Mouse (Mus musculus): Measurements from ENCODE around the gene Chil1. TPM values are rescaled to one million over a fixed set of nuclear protein-coding genes. Genes with fewer than 3 reads are reported as not detected.

The Chil1 gene
- polyA plus RNA-seq, 1 experiment from 2014 or later, result 3.7 TPM

- no peak overlapping the region for H3K4me2 ChIP-seq (replicated peaks)
- no peak overlapping the region for H3K27ac ChIP-seq (replicated peaks)
- H3K9me3 ChIP-seq, result no peaks in the 10 kb centered on the region
- H3K27me3 ChIP-seq, result no peaks in the 10 kb centered on the region
- no peak for ATAC-seq (replicated peaks)
- no peak overlapping the region for H3K4me3 ChIP-seq
- H3K36me3 ChIP-seq, result no peaks in the 10 kb centered on the region
- H3K4me1 ChIP-seq, result no peaks in the 10 kb centered on the region
- H3K9ac ChIP-seq (replicated peaks), result no peak overlapping the region
- WGBS, result 87% methylated on average over 3 of the region's 3 CpGs
Observed at GRCm38 (mm10) chr1:134160404-134160803, 21.6 kb upstream of the Chil1 start.

- Histone ChIP-seq H3K4me2 (replicated peaks) (no peak overlapping the region), H3K27me3 (no peaks in the 10 kb centered on the region), H3K4me3 (no peak overlapping the region), H3K27ac (replicated peaks) (no peak overlapping the region), H3K36me3 (no peaks in the 10 kb centered on the region), H3K4me1 (no peaks in the 10 kb centered on the region), H3K9ac (replicated peaks) (no peak overlapping the region), H3K9me3 (no peaks in the 10 kb centered on the region)
- ATAC-seq (replicated peaks), result no peak
- WGBS, result 74% methylated on average over 6 of the region's 6 CpGs
Observed at GRCm38 (mm10) chr1:134161399-134161798, 20.6 kb upstream of the Chil1 start.

- no peak overlapping the region for H3K4me3 ChIP-seq
- no peak overlapping the region for H3K9ac ChIP-seq (replicated peaks)
- no peaks in the 10 kb centered on the region for H3K36me3 ChIP-seq
- H3K27ac ChIP-seq (replicated peaks), result no peak overlapping the region
- no peaks in the 10 kb centered on the region for H3K27me3 ChIP-seq
- H3K4me1 ChIP-seq, result no peaks in the 10 kb centered on the region
- ATAC-seq (replicated peaks), result no peak
- WGBS, result 89% methylated on average over 6 of the region's 6 CpGs
- no peak overlapping the region for H3K4me2 ChIP-seq (replicated peaks)
- no peaks in the 10 kb centered on the region for H3K9me3 ChIP-seq
Observed at GRCm38 (mm10) chr1:134162510-134163225, 19.3 kb upstream of the Chil1 start.

- no peaks in the 10 kb centered on the region for H3K36me3 ChIP-seq
- H3K4me1 ChIP-seq, result no peaks in the 10 kb centered on the region
- no peaks in the 10 kb centered on the region for H3K9me3 ChIP-seq
- 91% methylated on average over 7 of the region's 7 CpGs for WGBS
- H3K27me3 ChIP-seq, result no peaks in the 10 kb centered on the region
- no peak overlapping the region for H3K27ac ChIP-seq (replicated peaks)
- no peak overlapping the region for H3K9ac ChIP-seq (replicated peaks)
- H3K4me3 ChIP-seq, result no peak overlapping the region
- H3K4me2 ChIP-seq (replicated peaks), result no peak overlapping the region
- no peak for ATAC-seq (replicated peaks)
Observed at GRCm38 (mm10) chr1:134163476-134163875, 18.5 kb upstream of the Chil1 start.

GRCm38 (mm10) chr1:134164454-134164853, 17.5 kb upstream of the Chil1 start:
- Histone ChIP-seq H3K9me3 (no peaks in the 10 kb centered on the region), H3K4me2 (replicated peaks) (no peak overlapping the region), H3K4me3 (no peak overlapping the region), H3K36me3 (no peaks in the 10 kb centered on the region), H3K9ac (replicated peaks) (no peak overlapping the region), H3K27me3 (no peaks in the 10 kb centered on the region), H3K4me1 (no peaks in the 10 kb centered on the region), H3K27ac (replicated peaks) (no peak overlapping the region)
- ATAC-seq (replicated peaks), result no peak
- WGBS, result 72% methylated on average over 4 of the region's 4 CpGs

GRCm38 (mm10) chr1:134166547-134166946, 15.4 kb upstream of the Chil1 start:
- H3K4me1 ChIP-seq, result no peaks in the 10 kb centered on the region

GRCm38 (mm10) chr1:134167416-134168305, 14.3 kb upstream of the Chil1 start:
- Histone ChIP-seq H3K4me1 (no peaks in the 10 kb centered on the region), H3K4me2 (replicated peaks) (no peak overlapping the region), H3K9ac (replicated peaks) (no peak overlapping the region), H3K27ac (replicated peaks) (no peak overlapping the region), H3K27me3 (no peaks in the 10 kb centered on the region), H3K36me3 (no peaks in the 10 kb centered on the region), H3K4me3 (no peak overlapping the region), H3K9me3 (no peaks in the 10 kb centered on the region)
- no peak for ATAC-seq (replicated peaks)
- 45% methylated on average over 14 of the region's 14 CpGs for WGBS

More at GRCm38 (mm10) chr1:134166547-134166946, 15.4 kb upstream of the Chil1 start:
- Histone ChIP-seq H3K4me3 (no peak overlapping the region), H3K27me3 (no peaks in the 10 kb centered on the region), H3K36me3 (no peaks in the 10 kb centered on the region), H3K9me3 (no peaks in the 10 kb centered on the region), H3K9ac (replicated peaks) (no peak overlapping the region), H3K4me2 (replicated peaks) (no peak overlapping the region), H3K27ac (replicated peaks) (no peak overlapping the region)
- 94% methylated on average over 3 of the region's 3 CpGs for WGBS
- no peak for ATAC-seq (replicated peaks)

GRCm38 (mm10) chr1:134168567-134168966, 13.4 kb upstream of the Chil1 start:
- ATAC-seq (replicated peaks), result no peak
- Histone ChIP-seq H3K4me2 (replicated peaks) (no peak overlapping the region), H3K4me1 (no peaks in the 10 kb centered on the region), H3K36me3 (no peaks in the 10 kb centered on the region), H3K4me3 (no peak overlapping the region), H3K27ac (replicated peaks) (no peak overlapping the region), H3K27me3 (no peaks in the 10 kb centered on the region), H3K9ac (replicated peaks) (no peak overlapping the region), H3K9me3 (no peaks in the 10 kb centered on the region)
- 91% methylated on average over 3 of the region's 3 CpGs for WGBS

- Histone ChIP-seq H3K4me3 (no peak overlapping the region), H3K27ac (replicated peaks) (no peak overlapping the region), H3K9ac (replicated peaks) (no peak overlapping the region), H3K4me2 (replicated peaks) (no peak overlapping the region), H3K9me3 (no peaks in the 10 kb centered on the region), H3K36me3 (no peaks in the 10 kb centered on the region), H3K27me3 (no peaks in the 10 kb centered on the region), H3K4me1 (no peaks in the 10 kb centered on the region)
- WGBS, result 92% methylated on average over 8 of the region's 8 CpGs
- no peak for ATAC-seq (replicated peaks)
Observed at GRCm38 (mm10) chr1:134168985-134169697, 12.8 kb upstream of the Chil1 start.

- H3K4me3 ChIP-seq, result no peak overlapping the region
- H3K9me3 ChIP-seq, result no peaks in the 10 kb centered on the region
- H3K27me3 ChIP-seq, result no peaks in the 10 kb centered on the region
- ATAC-seq (replicated peaks), result no peak
- no peaks in the 10 kb centered on the region for H3K4me1 ChIP-seq
- WGBS, result 57% methylated on average over 7 of the region's 7 CpGs
- no peak overlapping the region for H3K4me2 ChIP-seq (replicated peaks)
- H3K9ac ChIP-seq (replicated peaks), result no peak overlapping the region
- H3K36me3 ChIP-seq, result no peaks in the 10 kb centered on the region
- H3K27ac ChIP-seq (replicated peaks), result no peak overlapping the region
Observed at GRCm38 (mm10) chr1:134173081-134173480, 8.9 kb upstream of the Chil1 start.

GRCm38 (mm10) chr1:134177976-134178375, 4.0 kb upstream of the Chil1 start:
- no peak overlapping the region for H3K4me2 ChIP-seq (replicated peaks)

GRCm38 (mm10) chr1:134184089-134184488, 2.1 kb downstream of the Chil1 start:
- H3K4me3 ChIP-seq, result no peak overlapping the region
- ATAC-seq (replicated peaks), result no peak
- H3K27ac ChIP-seq (replicated peaks), result no peak overlapping the region
- no peaks in the 10 kb centered on the region for H3K27me3 ChIP-seq
- no peak overlapping the region for H3K9ac ChIP-seq (replicated peaks)
- no peaks in the 10 kb centered on the region for H3K9me3 ChIP-seq
- H3K36me3 ChIP-seq, result no peaks in the 10 kb centered on the region
- 87% methylated on average over 4 of the region's 4 CpGs for WGBS
- no peak overlapping the region for H3K4me2 ChIP-seq (replicated peaks)
- peaks cover 22% of the 10 kb centered on the region for H3K4me1 ChIP-seq

More at GRCm38 (mm10) chr1:134177976-134178375, 4.0 kb upstream of the Chil1 start:
- H3K4me1 ChIP-seq, result peaks cover 16% of the 10 kb centered on the region
- no peak overlapping the region for H3K27ac ChIP-seq (replicated peaks)
- H3K36me3 ChIP-seq, result no peaks in the 10 kb centered on the region
- H3K9me3 ChIP-seq, result no peaks in the 10 kb centered on the region
- H3K9ac ChIP-seq (replicated peaks), result no peak overlapping the region
- no peaks in the 10 kb centered on the region for H3K27me3 ChIP-seq
- no peak for ATAC-seq (replicated peaks)
- no peak overlapping the region for H3K4me3 ChIP-seq
- 86% methylated on average over 5 of the region's 5 CpGs for WGBS

Data from forebrain, embryonic 15.5 days (tissue).